Mouse (Mus musculus) ovary, postnatal 36 days (tissue): ENCODE results near the gene Grik4.

Experiments
- DNase-seq: peaks from one replicate; pipeline ENCODE4 v3.0.0; 2022; ENCODE audit warnings: low spot score, mixed read lengths

The Grik4 gene

DNA sequence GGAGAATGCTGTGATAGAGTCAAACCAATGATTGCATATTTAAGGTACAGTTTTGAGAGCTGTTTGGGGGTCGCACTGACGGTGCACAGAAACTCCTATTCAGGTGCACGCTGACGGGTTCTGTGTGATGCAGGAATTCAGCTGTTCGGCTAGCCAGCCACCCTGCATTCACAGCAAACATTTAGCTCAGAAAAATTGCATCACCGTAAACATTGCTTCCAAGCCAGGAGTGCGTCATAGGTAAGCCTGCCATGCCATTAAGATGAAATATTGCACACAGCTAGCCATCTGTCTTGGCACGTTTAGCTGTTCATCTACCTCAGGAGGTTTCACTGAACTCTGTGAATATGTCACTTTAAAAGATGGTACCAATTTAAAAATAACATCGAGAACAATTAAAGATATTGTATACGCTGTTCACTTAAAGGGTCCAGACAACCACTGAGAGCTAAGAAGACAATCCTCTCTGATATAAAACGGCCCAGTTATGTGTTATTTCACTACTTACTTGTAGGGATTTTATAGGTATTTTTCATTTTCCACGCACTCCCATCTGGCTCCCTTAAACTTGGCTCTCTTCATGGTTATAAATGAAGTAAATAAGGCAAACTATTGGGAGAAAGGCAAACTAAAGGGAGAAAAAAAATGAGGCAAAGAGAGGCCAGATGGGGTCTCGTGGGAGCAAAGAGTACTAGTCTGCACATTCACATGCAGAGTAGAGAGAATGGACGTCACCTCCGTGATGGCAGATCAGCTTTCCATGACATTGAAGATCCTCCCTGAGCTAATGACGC, 453.5 kb downstream of the Grik4 start:
- no peak for DNase-seq

DNA sequence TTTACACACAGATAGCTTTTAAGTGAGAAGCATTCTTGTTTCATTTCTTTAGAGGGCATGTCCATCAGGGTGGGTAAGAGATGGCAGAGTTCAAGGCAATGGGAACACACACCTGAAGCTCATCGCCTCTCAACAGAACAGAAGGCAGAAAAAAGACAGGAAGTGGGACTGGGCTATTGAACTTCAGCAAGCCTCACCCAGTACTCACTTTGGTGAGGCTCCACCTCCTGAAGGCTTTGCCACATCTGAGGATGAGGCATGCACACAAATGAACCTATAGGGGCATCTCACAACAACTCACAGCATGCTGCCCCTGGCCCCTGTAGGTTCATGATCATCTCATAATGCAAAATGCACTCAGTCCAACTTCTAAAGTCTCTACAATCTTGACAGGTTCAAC, 456.2 kb downstream of the Grik4 start:
- DNase-seq: no peak

DNA sequence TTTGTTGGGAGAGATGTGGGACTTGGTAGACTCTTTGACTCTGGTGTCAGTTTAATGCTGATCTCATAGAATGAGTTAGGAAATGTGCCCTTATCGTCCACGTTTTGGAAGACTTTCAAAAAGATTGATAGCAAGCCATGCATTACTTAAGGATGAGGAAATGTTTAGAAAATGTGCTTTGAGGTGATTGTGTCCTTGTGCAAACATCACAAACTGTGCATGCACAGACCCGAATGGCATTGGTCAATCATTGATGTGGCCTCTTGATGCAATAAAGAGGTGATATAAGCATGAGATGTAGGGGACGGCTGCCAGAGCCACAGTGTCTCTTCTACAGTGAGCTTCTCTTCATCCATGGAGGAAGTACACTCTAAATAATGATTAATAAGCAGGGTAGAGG, 457.4 kb downstream of the Grik4 start:
- no peak for DNase-seq

DNA sequence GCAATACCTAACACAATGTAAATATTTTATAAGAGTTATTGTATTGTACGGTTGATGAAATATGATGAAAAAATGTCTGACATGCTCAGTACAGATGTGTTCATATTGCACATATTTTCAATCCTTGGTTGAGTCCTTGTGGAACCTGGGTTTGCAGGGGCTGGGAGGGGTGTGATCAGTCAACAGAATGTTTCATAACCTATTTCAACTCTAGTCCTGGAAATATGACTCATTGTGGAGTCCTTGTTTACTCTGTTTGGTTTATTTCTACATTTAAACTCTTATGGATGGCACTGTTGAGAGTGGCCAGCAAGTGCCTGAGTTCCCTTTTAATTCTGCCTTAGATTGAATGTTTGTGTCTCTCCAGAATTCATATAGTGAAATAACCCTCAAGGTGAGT, 459.6 kb downstream of the Grik4 start:
- no peak for DNase-seq

DNA sequence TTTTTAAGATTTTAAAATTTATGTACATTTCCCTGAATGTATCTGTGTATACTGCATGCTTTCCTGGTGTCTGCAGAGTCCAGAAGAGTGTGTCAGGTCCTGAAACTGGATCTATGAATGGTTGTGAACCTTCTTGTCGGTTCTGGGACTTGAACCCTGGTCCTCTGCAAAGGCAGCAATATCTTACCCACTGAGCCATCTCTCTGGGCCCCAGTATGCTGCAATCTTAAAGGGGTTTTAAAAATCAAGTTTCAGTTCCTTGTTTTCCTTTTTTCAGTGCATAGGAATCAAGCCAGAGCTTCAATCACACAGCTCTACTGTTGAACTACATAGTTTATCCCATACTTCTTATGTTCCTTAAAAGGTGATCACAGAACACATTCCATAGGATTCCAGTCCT, 461.3 kb downstream of the Grik4 start:
- no peak for DNase-seq

DNA sequence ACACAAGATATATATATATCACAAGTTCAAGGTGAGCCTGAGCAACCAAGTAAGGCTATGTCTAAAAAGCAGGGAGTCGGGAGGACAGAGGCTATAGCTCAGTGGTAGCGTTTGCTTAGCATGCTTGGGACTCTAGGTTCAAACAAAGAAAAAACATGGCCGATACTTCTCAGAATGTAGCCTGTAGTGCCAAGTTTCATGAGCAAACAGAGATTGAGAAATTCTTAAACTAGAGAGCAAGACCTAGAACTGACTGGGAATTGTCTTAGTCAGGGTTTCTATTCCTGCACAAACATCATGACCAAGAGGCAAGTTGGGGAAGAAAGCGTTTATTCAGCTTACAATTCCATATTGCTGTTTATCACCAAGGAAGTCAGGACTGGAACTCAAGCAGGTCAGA, 468.1 kb downstream of the Grik4 start:
- no peak for DNase-seq

DNA sequence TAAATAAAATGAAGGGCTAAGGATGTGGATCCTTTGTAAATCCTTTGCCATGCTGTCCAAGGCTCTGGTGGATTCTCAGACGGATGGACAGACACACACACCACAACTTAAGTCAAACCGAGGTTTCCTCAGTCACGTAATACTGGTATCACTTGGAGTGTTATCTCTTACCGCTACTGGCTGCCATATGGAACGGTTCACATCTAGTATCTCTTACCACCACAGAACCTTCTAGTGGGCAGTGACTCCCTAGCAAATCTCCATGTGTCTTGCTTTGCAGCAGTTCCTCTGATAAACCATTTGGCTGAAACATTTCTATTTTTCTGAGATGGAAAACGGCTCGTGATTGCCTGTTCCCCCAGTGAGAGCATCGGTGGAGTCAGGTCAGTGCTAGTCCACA, 470.0 kb downstream of the Grik4 start:
- DNase-seq: no peak

DNA sequence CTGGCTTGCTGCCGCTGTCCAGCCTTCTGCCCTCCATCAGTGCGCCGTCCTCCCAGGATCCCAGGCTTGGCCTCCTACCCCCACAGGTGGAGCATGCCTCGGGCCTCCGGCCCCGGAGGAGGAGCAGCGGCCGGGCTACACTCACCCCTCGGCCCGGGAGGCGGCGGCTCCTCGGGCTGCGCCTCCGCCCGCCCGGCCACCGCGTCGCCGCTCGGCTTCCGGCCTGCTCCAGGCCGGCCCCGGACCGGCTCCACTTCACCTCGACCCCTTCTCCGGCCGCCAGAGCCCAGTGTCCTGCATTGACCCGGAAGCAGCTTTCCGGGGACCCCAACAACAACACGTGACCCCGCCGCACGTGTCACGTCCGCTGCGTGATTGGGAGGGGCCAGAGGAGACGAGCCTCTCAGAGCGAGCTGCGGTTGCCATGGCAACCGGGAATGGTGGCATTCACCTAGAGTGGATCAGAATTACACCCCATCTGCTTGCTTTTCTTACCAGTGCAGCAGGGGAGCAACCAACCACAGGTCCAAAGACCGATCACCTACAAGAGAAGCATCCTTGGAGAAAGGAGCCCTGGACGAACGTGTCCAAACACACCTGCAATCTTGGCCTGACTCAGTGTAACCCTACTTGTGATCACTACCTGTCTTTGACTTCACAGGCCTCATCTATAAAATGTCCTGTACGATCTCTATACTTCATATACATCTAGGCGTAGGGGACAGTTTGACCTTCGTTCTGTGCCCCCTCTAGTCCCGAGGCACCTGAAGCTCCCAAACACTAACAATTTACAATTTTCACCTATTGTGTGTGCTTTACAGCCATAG, 472.2 kb downstream of the Grik4 start:
- DNase-seq: peak; percentile 88

DNA sequence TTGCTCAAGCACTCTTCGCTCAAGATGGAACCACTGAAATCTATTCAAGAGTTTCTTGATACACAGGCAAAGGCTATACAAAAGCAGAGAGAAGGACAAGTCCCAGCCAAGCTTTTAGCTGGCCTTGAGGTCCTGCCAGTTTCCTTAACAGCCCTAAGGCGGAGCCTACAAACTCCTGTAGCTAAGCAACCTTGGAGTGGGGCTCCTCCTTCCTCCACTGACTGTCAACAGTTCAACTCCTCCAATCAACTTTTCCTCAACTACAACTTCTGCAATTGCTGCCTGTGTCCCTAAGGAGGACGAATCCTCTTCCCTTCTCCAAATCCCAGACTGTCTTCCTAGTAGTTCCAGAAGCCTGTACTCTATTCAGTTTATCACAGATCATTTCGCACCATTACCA, 473.1 kb downstream of the Grik4 start:
- peak; percentile 62 for DNase-seq

DNA sequence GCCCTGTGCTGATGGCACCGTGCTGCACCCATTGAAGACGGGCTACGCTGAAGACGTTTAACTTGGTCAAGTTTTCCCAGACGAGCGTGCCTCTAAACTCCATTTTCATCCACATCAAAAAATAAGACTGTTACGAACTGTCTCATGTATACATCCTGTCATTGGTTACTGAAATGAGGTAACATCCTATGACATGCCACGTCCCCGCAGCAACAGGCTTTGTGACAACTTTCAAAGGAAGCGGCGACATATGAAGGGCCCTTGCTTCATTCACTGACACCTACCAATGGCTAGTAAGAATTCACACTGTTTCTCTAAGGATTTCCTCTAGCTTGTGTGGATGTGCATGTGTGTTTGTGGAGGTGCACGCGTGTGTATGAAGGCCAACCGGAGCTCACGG, 475.0 kb downstream of the Grik4 start:
- no peak for DNase-seq

DNA sequence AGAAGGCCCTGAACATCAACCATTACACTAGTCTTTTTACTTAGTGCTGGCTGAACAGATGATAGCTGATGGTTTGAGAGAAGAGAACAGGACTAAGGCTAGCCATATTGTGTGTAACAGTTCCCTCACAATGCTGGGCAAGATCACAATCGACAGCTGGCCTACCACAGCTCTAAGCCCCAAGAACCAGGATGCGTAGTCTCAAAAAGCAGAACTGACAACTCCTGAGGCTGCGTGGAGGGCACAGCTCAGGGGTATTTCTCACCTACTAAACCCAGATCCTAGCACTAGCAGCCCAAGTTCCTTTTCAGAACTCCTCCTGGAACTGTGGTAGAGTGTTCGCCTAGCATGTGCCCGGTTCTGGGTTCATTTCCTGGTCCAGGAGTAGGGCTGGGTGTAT, 475.9 kb downstream of the Grik4 start:
- no peak for DNase-seq
